Mouse (Mus musculus): Measurements from ENCODE around the gene Glce.

DNA sequence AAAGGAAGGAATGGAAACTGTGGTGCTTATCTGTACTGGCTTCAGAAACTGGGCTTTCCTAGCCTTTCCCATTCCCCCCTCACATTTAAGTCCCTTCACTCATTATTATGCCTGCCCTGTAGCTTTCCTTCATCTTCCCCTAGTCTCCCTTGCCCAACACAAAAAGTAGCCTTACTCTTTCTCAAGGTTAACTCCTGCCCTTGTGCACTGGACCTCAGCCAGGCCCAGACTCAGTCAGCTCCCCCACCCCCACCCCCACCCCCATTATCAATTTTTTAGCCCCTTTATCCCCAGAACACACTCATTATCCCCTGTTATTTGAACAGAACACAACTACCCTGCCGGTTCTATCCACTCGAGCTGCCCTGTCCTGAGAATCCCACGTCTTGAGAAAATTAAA, 1.0 kb upstream of the Glce start:
- TF ChIP-seq CTCF (conservative IDR thresholded peaks at IDR 0.05; ENCODE audit: insufficient read depth, insufficient read length, low read depth, low read length) = no peak
- no peak for TF ChIP-seq POLR2A (IDR thresholded peaks at IDR 0.05; ENCODE audit: low read depth, low read length)
